Mouse (Mus musculus): ENCODE results near the gene Mapre3. TPM values are rescaled to one million over a fixed set of nuclear protein-coding genes. Genes with fewer than 3 reads are reported as not detected.
A peak's percentile ranks its signal among the peaks of the same experiment; 100 is the strongest.

Gene Mapre3
- total and polyA plus RNA-seq, 2 experiments from 2014 or later: 112 to 172 TPM

- TF ChIP-seq CTCF (IDR thresholded peaks at IDR 0.05): no peak
- WGBS: 86% methylated on average over 4 of the region's 4 CpGs
- DNase-seq (ENCODE audit: low spot score) (no peak), ATAC-seq (ENCODE audit: low FRiP score) (no peak)
- Histone ChIP-seq H3K27ac (ENCODE audit: low read depth, low read length) (no peak overlapping the region), H3K9me3 (ENCODE audit: low read length) (no peaks in the 10 kb centered on the region), H3K27me3 (ENCODE audit: insufficient read depth, low read length) (no peaks in the 10 kb centered on the region), H3K9ac (replicated peaks; ENCODE audit: low read length, poor library complexity, severe bottlenecking) (no peak overlapping the region), H3K36me3 (ENCODE audit: insufficient read depth, low read length) (0 out of 2 replicates have a peak, but pooled peaks cover 3% of the 10 kb centered on the region), H3K4me2 (ENCODE audit: low read depth, low read length, poor library complexity, severe bottlenecking) (no peak overlapping the region), H3K4me3 (ENCODE audit: low read depth, low read length) (no peak overlapping the region), H3K4me1 (ENCODE audit: insufficient read depth, low read length) (no peaks in the 10 kb centered on the region)
These were observed 39.1 kb downstream of the Mapre3 start for GRCm38 (mm10) chr5:30853522-30853921.

GRCm38 (mm10) chr5:30855674-30856073 is 41.2 kb downstream of the Mapre3 start:
- Histone ChIP-seq H3K4me2 (ENCODE audit: low read depth, low read length, poor library complexity, severe bottlenecking) (no peak overlapping the region), H3K36me3 (ENCODE audit: insufficient read depth, low read length) (0 out of 2 replicates have a peak, but pooled peaks cover 3% of the 10 kb centered on the region), H3K4me3 (ENCODE audit: low read depth, low read length) (no peak overlapping the region), H3K9ac (replicated peaks; ENCODE audit: low read length, poor library complexity, severe bottlenecking) (no peak overlapping the region), H3K4me1 (ENCODE audit: insufficient read depth, low read length) (no peaks in the 10 kb centered on the region), H3K9me3 (ENCODE audit: low read length) (no peaks in the 10 kb centered on the region), H3K27me3 (ENCODE audit: insufficient read depth, low read length) (no peaks in the 10 kb centered on the region), H3K27ac (ENCODE audit: low read depth, low read length) (no peak overlapping the region)
- peak; percentile 30; the same call in 1 of the 2 replicates for TF ChIP-seq CTCF (IDR thresholded peaks at IDR 0.05)
- 60% methylated on average over 3 of the region's 3 CpGs for WGBS
- ATAC-seq (ENCODE audit: low FRiP score): no peak
- no peak for DNase-seq (ENCODE audit: low spot score)

GRCm38 (mm10) chr5:30856124-30856523 is 41.7 kb downstream of the Mapre3 start:
- 88% methylated on average over 2 of the region's 2 CpGs for WGBS
- no peaks in the 10 kb centered on the region for H3K27me3 ChIP-seq (ENCODE audit: insufficient read depth, low read length)
- H3K4me2 ChIP-seq (ENCODE audit: low read depth, low read length, poor library complexity, severe bottlenecking): no peak overlapping the region
- ATAC-seq (ENCODE audit: low FRiP score) (no peak), DNase-seq (ENCODE audit: low spot score) (no peak)
- H3K4me1 ChIP-seq (ENCODE audit: insufficient read depth, low read length): no peaks in the 10 kb centered on the region
- no peak overlapping the region for H3K27ac ChIP-seq (ENCODE audit: low read depth, low read length)
- H3K36me3 ChIP-seq (ENCODE audit: insufficient read depth, low read length): 0 out of 2 replicates have a peak, but pooled peaks cover 3% of the 10 kb centered on the region
- H3K4me3 ChIP-seq (ENCODE audit: low read depth, low read length): no peak overlapping the region
- TF ChIP-seq CTCF (IDR thresholded peaks at IDR 0.05): peak; percentile 65
- no peaks in the 10 kb centered on the region for H3K9me3 ChIP-seq (ENCODE audit: low read length)
- H3K9ac ChIP-seq (replicated peaks; ENCODE audit: low read length, poor library complexity, severe bottlenecking): no peak overlapping the region

GRCm38 (mm10) chr5:30863852-30864251 is 49.4 kb downstream of the Mapre3 start:
- peak; percentile 31; the same call in 1 of the 2 replicates for TF ChIP-seq CTCF (IDR thresholded peaks at IDR 0.05)
- Histone ChIP-seq H3K36me3 (ENCODE audit: insufficient read depth, low read length) (peaks cover 34% of the 10 kb centered on the region), H3K9ac (replicated peaks; ENCODE audit: low read length, poor library complexity, severe bottlenecking) (no peak overlapping the region), H3K4me1 (ENCODE audit: insufficient read depth, low read length) (no peaks in the 10 kb centered on the region), H3K27ac (ENCODE audit: low read depth, low read length) (no peak overlapping the region), H3K4me2 (ENCODE audit: low read depth, low read length, poor library complexity, severe bottlenecking) (no peak overlapping the region), H3K9me3 (ENCODE audit: low read length) (no peaks in the 10 kb centered on the region), H3K27me3 (ENCODE audit: insufficient read depth, low read length) (no peaks in the 10 kb centered on the region), H3K4me3 (ENCODE audit: low read depth, low read length) (no peak overlapping the region)
- WGBS: 51% methylated on average over 4 of the region's 4 CpGs
- ATAC-seq (ENCODE audit: low FRiP score): no peak
- no peak for DNase-seq (ENCODE audit: low spot score)

- Histone ChIP-seq H3K4me1 (ENCODE audit: insufficient read depth, low read length) (no peaks in the 10 kb centered on the region), H3K27me3 (ENCODE audit: insufficient read depth, low read length) (no peaks in the 10 kb centered on the region), H3K4me2 (ENCODE audit: low read depth, low read length, poor library complexity, severe bottlenecking) (no peak overlapping the region), H3K27ac (ENCODE audit: low read depth, low read length) (no peak overlapping the region), H3K9me3 (ENCODE audit: low read length) (no peaks in the 10 kb centered on the region), H3K4me3 (ENCODE audit: low read depth, low read length) (no peak overlapping the region), H3K9ac (replicated peaks; ENCODE audit: low read length, poor library complexity, severe bottlenecking) (no peak overlapping the region), H3K36me3 (ENCODE audit: insufficient read depth, low read length) (peaks cover 34% of the 10 kb centered on the region)
- TF ChIP-seq CTCF (IDR thresholded peaks at IDR 0.05): no peak
- WGBS: 56% methylated on average over 15 of the region's 15 CpGs
- DNase-seq (ENCODE audit: low spot score): no peak
- no peak for ATAC-seq (ENCODE audit: low FRiP score)
These were observed 49.9 kb downstream of the Mapre3 start for GRCm38 (mm10) chr5:30864322-30864721.

- Histone ChIP-seq H3K9ac (replicated peaks; ENCODE audit: low read length, poor library complexity, severe bottlenecking) (no peak overlapping the region), H3K27me3 (ENCODE audit: insufficient read depth, low read length) (no peaks in the 10 kb centered on the region), H3K27ac (ENCODE audit: low read depth, low read length) (no peak overlapping the region), H3K4me3 (ENCODE audit: low read depth, low read length) (no peak overlapping the region), H3K4me1 (ENCODE audit: insufficient read depth, low read length) (peaks cover 5% of the 10 kb centered on the region; the same call in 1 of the 2 replicates), H3K4me2 (ENCODE audit: low read depth, low read length, poor library complexity, severe bottlenecking) (no peak overlapping the region), H3K9me3 (ENCODE audit: low read length) (no peaks in the 10 kb centered on the region), H3K36me3 (ENCODE audit: insufficient read depth, low read length) (peaks cover 41% of the 10 kb centered on the region)
- DNase-seq (ENCODE audit: low spot score): no peak
- ATAC-seq (ENCODE audit: low FRiP score): no peak
- 97% methylated on average over 3 of the region's 3 CpGs for WGBS
- TF ChIP-seq CTCF (IDR thresholded peaks at IDR 0.05): no peak
These were observed 52.4 kb downstream of the Mapre3 start for GRCm38 (mm10) chr5:30866871-30867270.
